Mouse (Mus musculus): ENCODE measurements around the gene Sod1. TPM values are rescaled to one million over a fixed set of nuclear protein-coding genes. Genes with fewer than 3 reads are reported as not detected.
"Not testable (repeated sequence)": the region's sequence is repeated elsewhere in the genome, so short reads cannot be mapped to it uniquely, and the experiment has no call there.

Gene Sod1
- total and polyA plus RNA-seq, 2 experiments from 2014 or later = 183 to 1,259 TPM

- WGBS = 89% methylated on average over 3 of the region's 3 CpGs
- TF ChIP-seq CTCF (IDR thresholded peaks at IDR 0.05) = no peak
- H3K4me1 ChIP-seq (ENCODE audit: insufficient read depth, low read length) = no peaks in the 10 kb centered on the region
- H3K4me2 ChIP-seq (ENCODE audit: low read depth, low read length, poor library complexity, severe bottlenecking) = no peak overlapping the region
- no peak overlapping the region for H3K27ac ChIP-seq (ENCODE audit: low read depth, low read length)
- no peak overlapping the region for H3K4me3 ChIP-seq (ENCODE audit: low read depth, low read length)
- H3K27me3 ChIP-seq (ENCODE audit: insufficient read depth, low read length) = no peaks in the 10 kb centered on the region
- H3K9ac ChIP-seq (replicated peaks; ENCODE audit: low read length, poor library complexity, severe bottlenecking) = no peak overlapping the region
- DNase-seq (ENCODE audit: low spot score) = no peak
- H3K36me3 ChIP-seq (ENCODE audit: insufficient read depth, low read length) = peaks cover 11% of the 10 kb centered on the region
- no peaks in the 10 kb centered on the region for H3K9me3 ChIP-seq (ENCODE audit: low read length)
- ATAC-seq (ENCODE audit: low FRiP score) = no peak
Measured at GRCm38 (mm10) chr16:90235188-90235587, 14.6 kb downstream of the Sod1 start.

GRCm38 (mm10) chr16:90239128-90239746 lies 18.7 kb downstream of the Sod1 start:
- 92% methylated on average over 6 of the region's 6 CpGs for WGBS
- ATAC-seq (ENCODE audit: low FRiP score) (no peak), DNase-seq (ENCODE audit: low spot score) (no peak)
- Histone ChIP-seq H3K36me3 (ENCODE audit: insufficient read depth, low read length) (peaks cover 27% of the 10 kb centered on the region), H3K9ac (replicated peaks; ENCODE audit: low read length, poor library complexity, severe bottlenecking) (no peak overlapping the region), H3K9me3 (ENCODE audit: low read length) (no peaks in the 10 kb centered on the region), H3K27ac (ENCODE audit: low read depth, low read length) (no peak overlapping the region), H3K27me3 (ENCODE audit: insufficient read depth, low read length) (no peaks in the 10 kb centered on the region), H3K4me1 (ENCODE audit: insufficient read depth, low read length) (no peaks in the 10 kb centered on the region), H3K4me3 (ENCODE audit: low read depth, low read length) (no peak overlapping the region), H3K4me2 (ENCODE audit: low read depth, low read length, poor library complexity, severe bottlenecking) (no peak overlapping the region)
- no peak for TF ChIP-seq CTCF (IDR thresholded peaks at IDR 0.05)

- TF ChIP-seq CTCF (IDR thresholded peaks at IDR 0.05) = no peak
- no peaks in the 10 kb centered on the region for H3K4me1 ChIP-seq (ENCODE audit: insufficient read depth, low read length)
- no peaks in the 10 kb centered on the region for H3K27me3 ChIP-seq (ENCODE audit: insufficient read depth, low read length)
- ATAC-seq (ENCODE audit: low FRiP score) = no peak
- no peak overlapping the region for H3K4me2 ChIP-seq (ENCODE audit: low read depth, low read length, poor library complexity, severe bottlenecking)
- no peak overlapping the region for H3K4me3 ChIP-seq (ENCODE audit: low read depth, low read length)
- no peak for DNase-seq (ENCODE audit: low spot score)
- peaks cover 45% of the 10 kb centered on the region for H3K36me3 ChIP-seq (ENCODE audit: insufficient read depth, low read length)
- no peak overlapping the region for H3K9ac ChIP-seq (replicated peaks; ENCODE audit: low read length, poor library complexity, severe bottlenecking)
- WGBS = 76% methylated on average over 4 of the region's 4 CpGs
- no peak overlapping the region for H3K27ac ChIP-seq (ENCODE audit: low read depth, low read length)
- no peaks in the 10 kb centered on the region for H3K9me3 ChIP-seq (ENCODE audit: low read length)
Measured at GRCm38 (mm10) chr16:90241875-90242274, 21.3 kb downstream of the Sod1 start.

GRCm38 (mm10) chr16:90242426-90243304 lies 22.1 kb downstream of the Sod1 start:
- H3K9me3 ChIP-seq (ENCODE audit: low read length) = no peaks in the 10 kb centered on the region
- no peak overlapping the region for H3K4me2 ChIP-seq (ENCODE audit: low read depth, low read length, poor library complexity, severe bottlenecking)
- DNase-seq (ENCODE audit: low spot score) = no peak
- H3K9ac ChIP-seq (replicated peaks; ENCODE audit: low read length, poor library complexity, severe bottlenecking) = no peak overlapping the region
- 68% methylated on average over 17 of the region's 17 CpGs for WGBS
- no peak for TF ChIP-seq CTCF (IDR thresholded peaks at IDR 0.05)
- H3K36me3 ChIP-seq (ENCODE audit: insufficient read depth, low read length) = peaks cover 52% of the 10 kb centered on the region
- H3K4me3 ChIP-seq (ENCODE audit: low read depth, low read length) = no peak overlapping the region
- ATAC-seq (ENCODE audit: low FRiP score) = no peak
- no peaks in the 10 kb centered on the region for H3K4me1 ChIP-seq (ENCODE audit: insufficient read depth, low read length)
- H3K27me3 ChIP-seq (ENCODE audit: insufficient read depth, low read length) = no peaks in the 10 kb centered on the region
- H3K27ac ChIP-seq (ENCODE audit: low read depth, low read length) = no peak overlapping the region

GRCm38 (mm10) chr16:90250099-90250498 lies 29.5 kb downstream of the Sod1 start:
- no peak overlapping the region for H3K4me3 ChIP-seq (ENCODE audit: low read depth, low read length)
- no peak overlapping the region for H3K9ac ChIP-seq (replicated peaks; ENCODE audit: low read length, poor library complexity, severe bottlenecking)
- no peaks in the 10 kb centered on the region for H3K4me1 ChIP-seq (ENCODE audit: insufficient read depth, low read length)
- no peak for ATAC-seq (ENCODE audit: low FRiP score)
- no peak for DNase-seq (ENCODE audit: low spot score)
- peaks cover 45% of the 10 kb centered on the region for H3K36me3 ChIP-seq (ENCODE audit: insufficient read depth, low read length)
- no peak overlapping the region for H3K4me2 ChIP-seq (ENCODE audit: low read depth, low read length, poor library complexity, severe bottlenecking)
- TF ChIP-seq CTCF (IDR thresholded peaks at IDR 0.05) = no peak
- WGBS = 88% methylated on average over 7 of the region's 7 CpGs
- no peak overlapping the region for H3K27ac ChIP-seq (ENCODE audit: low read depth, low read length)
- H3K27me3 ChIP-seq (ENCODE audit: insufficient read depth, low read length) = no peaks in the 10 kb centered on the region
- H3K9me3 ChIP-seq (ENCODE audit: low read length) = no peaks in the 10 kb centered on the region

GRCm38 (mm10) chr16:90251256-90251655 lies 30.7 kb downstream of the Sod1 start:
- not testable (repeated sequence) for H3K9ac ChIP-seq (replicated peaks; ENCODE audit: low read length, poor library complexity, severe bottlenecking); H3K4me1 ChIP-seq (ENCODE audit: insufficient read depth, low read length); ATAC-seq (ENCODE audit: low FRiP score); DNase-seq (ENCODE audit: low spot score); H3K4me2 ChIP-seq (ENCODE audit: low read depth, low read length, poor library complexity, severe bottlenecking); H3K4me3 ChIP-seq (ENCODE audit: low read depth, low read length); H3K27me3 ChIP-seq (ENCODE audit: insufficient read depth, low read length); H3K9me3 ChIP-seq (ENCODE audit: low read length); H3K27ac ChIP-seq (ENCODE audit: low read depth, low read length)
- H3K36me3 ChIP-seq (ENCODE audit: insufficient read depth, low read length) = peaks cover 41% of the 10 kb centered on the region
- WGBS = 89% methylated on average over 3 of the region's 3 CpGs

Measured in midbrain, postnatal 0 days (tissue).